Mouse (Mus musculus) embryonic facial prominence, embryonic 15.5 days (tissue): Measurements from ENCODE around the gene Lor. TPM values are rescaled to one million over a fixed set of nuclear protein-coding genes. Genes with fewer than 3 reads are reported as not detected.
A peak's percentile ranks its signal among the peaks of the same experiment; 100 is the strongest.

Experiments
- ATAC-seq: fragments of 200-750 bp; cut with Nextera tagmentation; 2 replicates; pipeline ENCODE4 v1.8.0; 2017; ENCODE audit warnings: low read depth, moderate TSS enrichment; ENCODE audit not compliant: insufficient number of reproducible peaks, low FRiP score, low TSS enrichment
- H3K27ac ChIP-seq: fragments of 300-500 bp; sonication (generic); replicated peaks from 2 replicates; pipeline ENCODE4 v1.5.1; 2015; ENCODE audit warnings: mild to moderate bottlenecking, inconsistent platforms
- H3K27me3 ChIP-seq: fragments of 300-500 bp; sonication (generic); 2 replicates; pipeline ENCODE4 v1.6.1; 2015; ENCODE audit warnings: inconsistent platforms
- H3K36me3 ChIP-seq: fragments of 300-500 bp; sonication (generic); 2 replicates; pipeline ENCODE4 v1.6.1; 2015; ENCODE audit warnings: mild to moderate bottlenecking, inconsistent platforms
- H3K4me1 ChIP-seq: fragments of 300-500 bp; sonication (generic); 2 replicates; pipeline ENCODE4 v1.6.1; 2015; ENCODE audit warnings: inconsistent platforms
- H3K4me2 ChIP-seq: fragments of 300-500 bp; sonication (generic); replicated peaks from 2 replicates; pipeline ENCODE4 v1.6.1; 2015; ENCODE audit warnings: mild to moderate bottlenecking, inconsistent platforms
- H3K4me3 ChIP-seq: fragments of 300-500 bp; sonication (generic); replicated peaks from 2 replicates; pipeline ENCODE4 v1.5.1; 2015; ENCODE audit warnings: mild to moderate bottlenecking, inconsistent platforms
- H3K9ac ChIP-seq: fragments of 300-500 bp; sonication (generic); 2 replicates; pipeline ENCODE4 v1.6.1; 2015; ENCODE audit warnings: inconsistent platforms
- H3K9me3 ChIP-seq: fragments of 300-500 bp; sonication (generic); replicated peaks from 2 replicates; pipeline ENCODE4 v1.6.1; 2016; ENCODE audit warnings: inconsistent platforms
- WGBS: fragments of 180-500 bp; shearing (Covaris S2); methylation state at CpG from one replicate; pipeline ENCODE4 v1.1.7; 2015; 5-methylcytosine and 5-hydroxymethylcytosine counted together
- microRNA-seq: library from miRNA; unstranded; fragments of <30 nt; microRNA quantifications from one replicate; pipeline ENCODE4, GENCODE M21; 2016; ENCODE audit warnings: borderline number of aligned reads
- polyA plus RNA-seq: library from polyadenylated mRNA; unstranded; fragments of >200 nt; fragmentation: Nextera tagmentation; extraction: Ambion mirVana; gene quantifications from 2 replicates; pipeline ENCODE4 v1.2.1, GENCODE M21; 2015

Lor gene
- polyA plus RNA-seq, 1 experiment from 2014 or later: 189 TPM

GRCm38 (mm10) chr3:92033203-92033602, 49.7 kb downstream of the Lor start:
- 39% methylated on average over 2 of the region's 2 CpGs for WGBS
- no peak overlapping the region for H3K9ac ChIP-seq
- H3K36me3 ChIP-seq: no peaks in the 10 kb centered on the region
- peak overlapping the region; percentile 22; the same call in 1 of the 2 replicates for H3K27ac ChIP-seq
- no peaks in the 10 kb centered on the region for H3K27me3 ChIP-seq
- ATAC-seq: no peak
- no peaks in the 10 kb centered on the region for H3K4me1 ChIP-seq
- no peak overlapping the region for H3K4me2 ChIP-seq
- H3K4me3 ChIP-seq: no peak overlapping the region
- H3K9me3 ChIP-seq: no peaks in the 10 kb centered on the region

Small RNA genes lying within 50 kb of the gene (microRNA-seq; reads per million reads assigned to microRNA genes)
- gene Gm25145: not detected

Other genes with a start within 250 kb of the Lor start
- 3.0 and 4.2 TPM in 2 replicates for gene Pglyrp3, start 68.6 kb downstream of the Lor start, polyA plus RNA-seq
- gene Prr9, start 40.8 kb upstream of the Lor start, polyA plus RNA-seq: 44.2 and 62.6 TPM in 2 replicates
- gene Lelp1, start 59.6 kb upstream of the Lor start, polyA plus RNA-seq: not detected in 2 replicates
- gene Sprr2a1, start 132.7 kb upstream of the Lor start, polyA plus RNA-seq: 0.12 TPM in 1 of 2 replicates, not detected in the other
- gene Sprr2a2, start 132.8 kb upstream of the Lor start, polyA plus RNA-seq: 2.5 and 6.2 TPM in 2 replicates
- gene Sprr2a3, start 202.3 kb upstream of the Lor start, polyA plus RNA-seq: 0.39 TPM in 1 of 2 replicates, not detected in the other
- gene Sprr2b, start 233.5 kb upstream of the Lor start, polyA plus RNA-seq: 0.29 TPM in 1 of 2 replicates, not detected in the other